Mouse (Mus musculus): ENCODE data around the gene E330009J07Rik. TPM values are rescaled to one million over a fixed set of nuclear protein-coding genes. Genes with fewer than 3 reads are reported as not detected.

The E330009J07Rik gene
- polyA plus RNA-seq (2014; fragmentation: Nextera tagmentation; extraction: Ambion mirVana) = 3.5 and 3.6 TPM in 2 replicates

- WGBS = under 1% methylated on average over 30 of the region's 38 CpGs
- H3K4me1 ChIP-seq (ENCODE audit: control insufficient read depth in 2 of 2, insufficient read depth in 2 of 2, low read length in 2 of 2) = 0 out of 4 replicates have a peak, but pooled peaks cover 0 to 2% of the 10 kb centered on the region in 2 experiments
- no peaks in the 10 kb centered on the region for H3K36me3 ChIP-seq (ENCODE audit: control insufficient read depth, insufficient read depth, low read length)
- H3K9ac ChIP-seq (ENCODE audit: low read length) = peak within 1 kb of the TSS; percentile 79
- H3K27me3 ChIP-seq (ENCODE audit: control insufficient read depth, insufficient read depth, low read length) = peaks cover 20% of the 10 kb centered on the region; the same call in 1 of the 2 replicates
- no peak within 1 kb of the TSS for H3K27ac ChIP-seq (replicated peaks in 1 of 2; ENCODE audit: control insufficient read depth in 1 of 2, insufficient read depth in 1 of 2, low read depth in 2 of 2, low read length in 2 of 2)
- peak within 1 kb of the TSS; percentile 95 for H3K4me2 ChIP-seq (ENCODE audit: low read length)
- peak; percentile 88 for ATAC-seq (ENCODE audit: insufficient number of reproducible peaks, insufficient read depth, low FRiP score, low read depth)
- no peaks in the 10 kb centered on the region for H3K9me3 ChIP-seq (ENCODE audit: control insufficient read depth, low read length)
- H3K4me3 ChIP-seq (ENCODE audit: control insufficient read depth in 1 of 2, insufficient read depth in 1 of 2, low read depth in 1 of 2, low read length in 2 of 2) = peak within 1 kb of the TSS; percentile 55 to 77
These were observed at the start of gene E330009J07Rik for GRCm38 (mm10) chr6:40436047-40436483. Gene E330009J07Rik, minus strand, starts transcription at chr6:40436135.

DNA sequence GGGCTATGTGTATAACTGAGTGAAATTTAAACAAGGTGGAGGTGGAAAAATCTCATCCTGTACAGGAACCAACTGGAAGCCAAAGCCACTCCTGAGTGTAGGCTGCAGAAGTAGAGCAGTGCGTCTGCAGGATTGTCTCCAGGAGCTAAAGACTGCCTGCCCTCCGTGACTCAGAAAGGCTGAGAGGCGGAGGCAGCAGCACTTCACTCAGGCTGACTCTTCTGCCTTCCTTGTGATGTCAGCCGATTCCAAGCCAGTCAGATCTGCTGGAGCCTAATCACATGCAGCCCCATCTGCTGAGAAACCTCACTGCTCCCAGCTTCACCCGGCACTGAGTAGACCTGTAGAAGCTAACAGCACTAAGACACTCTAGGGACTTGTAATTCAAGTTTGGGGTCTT, 46.4 kb upstream of the E330009J07Rik start:
- Histone ChIP-seq H3K27me3 (ENCODE audit: control insufficient read depth, insufficient read depth, low read length) (no peaks in the 10 kb centered on the region), H3K9me3 (ENCODE audit: control insufficient read depth, low read length) (no peaks in the 10 kb centered on the region), H3K27ac (replicated peaks in 1 of 2; ENCODE audit: control insufficient read depth in 1 of 2, insufficient read depth in 1 of 2, low read depth in 2 of 2, low read length in 2 of 2) (no peak overlapping the region), H3K9ac (ENCODE audit: low read length) (no peak overlapping the region), H3K4me3 (ENCODE audit: control insufficient read depth in 1 of 2, insufficient read depth in 1 of 2, low read depth in 1 of 2, low read length in 2 of 2) (no peak overlapping the region), H3K36me3 (ENCODE audit: control insufficient read depth, insufficient read depth, low read length) (peaks cover 73% of the 10 kb centered on the region), H3K4me2 (ENCODE audit: low read length) (no peak overlapping the region), H3K4me1 (ENCODE audit: control insufficient read depth in 2 of 2, insufficient read depth in 2 of 2, low read length in 2 of 2) (no peaks in the 10 kb centered on the region)
- WGBS = 90% methylated on average over 5 of the region's 5 CpGs
- ATAC-seq (ENCODE audit: insufficient number of reproducible peaks, insufficient read depth, low FRiP score, low read depth) = no peak

GRCm38 (mm10) chr6:40479705-40480104, 43.8 kb upstream of the E330009J07Rik start:
- 77% methylated on average over 1 of the region's 1 CpGs for WGBS
- H3K9ac ChIP-seq (ENCODE audit: low read length) = no peak overlapping the region
- H3K27ac ChIP-seq (replicated peaks in 1 of 2; ENCODE audit: control insufficient read depth in 1 of 2, insufficient read depth in 1 of 2, low read depth in 2 of 2, low read length in 2 of 2) = no peak overlapping the region
- no peaks in the 10 kb centered on the region for H3K4me1 ChIP-seq (ENCODE audit: control insufficient read depth in 2 of 2, insufficient read depth in 2 of 2, low read length in 2 of 2)
- H3K27me3 ChIP-seq (ENCODE audit: control insufficient read depth, insufficient read depth, low read length) = no peaks in the 10 kb centered on the region
- H3K4me3 ChIP-seq (ENCODE audit: control insufficient read depth in 1 of 2, insufficient read depth in 1 of 2, low read depth in 1 of 2, low read length in 2 of 2) = no peak overlapping the region
- no peak overlapping the region for H3K4me2 ChIP-seq (ENCODE audit: low read length)
- ATAC-seq (ENCODE audit: insufficient number of reproducible peaks, insufficient read depth, low FRiP score, low read depth) = no peak
- no peaks in the 10 kb centered on the region for H3K9me3 ChIP-seq (ENCODE audit: control insufficient read depth, low read length)
- H3K36me3 ChIP-seq (ENCODE audit: control insufficient read depth, insufficient read depth, low read length) = peaks cover 85% of the 10 kb centered on the region

GRCm38 (mm10) chr6:40476132-40476531, 40.2 kb upstream of the E330009J07Rik start:
- Histone ChIP-seq H3K9me3 (ENCODE audit: control insufficient read depth, low read length) (no peaks in the 10 kb centered on the region), H3K4me2 (ENCODE audit: low read length) (no peak overlapping the region), H3K27me3 (ENCODE audit: control insufficient read depth, insufficient read depth, low read length) (no peaks in the 10 kb centered on the region), H3K9ac (ENCODE audit: low read length) (no peak overlapping the region), H3K27ac (replicated peaks in 1 of 2; ENCODE audit: control insufficient read depth in 1 of 2, insufficient read depth in 1 of 2, low read depth in 2 of 2, low read length in 2 of 2) (no peak overlapping the region), H3K36me3 (ENCODE audit: control insufficient read depth, insufficient read depth, low read length) (peaks cover 66% of the 10 kb centered on the region), H3K4me1 (ENCODE audit: control insufficient read depth in 2 of 2, insufficient read depth in 2 of 2, low read length in 2 of 2) (peaks cover 2 to 4% of the 10 kb centered on the region in 2 experiments), H3K4me3 (ENCODE audit: control insufficient read depth in 1 of 2, insufficient read depth in 1 of 2, low read depth in 1 of 2, low read length in 2 of 2) (no peak overlapping the region)
- 88% methylated on average over 4 of the region's 4 CpGs for WGBS
- ATAC-seq (ENCODE audit: insufficient number of reproducible peaks, insufficient read depth, low FRiP score, low read depth) = no peak

DNA sequence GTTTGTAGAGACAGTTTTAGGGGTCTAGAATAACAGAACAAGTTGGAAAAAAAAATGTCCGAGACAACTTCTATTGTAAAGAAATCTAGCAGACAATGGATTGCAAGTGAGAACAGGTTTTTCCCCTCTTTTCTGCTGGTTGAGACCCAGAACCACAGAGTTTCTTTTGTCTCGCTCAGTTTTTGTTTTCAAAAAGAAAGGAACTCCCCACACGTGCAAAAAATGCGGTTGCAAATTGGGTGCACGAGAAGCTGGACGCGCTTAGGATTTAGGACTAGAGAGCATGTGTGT, 35.7 kb upstream of the E330009J07Rik start:
- Histone ChIP-seq H3K4me3 (ENCODE audit: control insufficient read depth in 1 of 2, insufficient read depth in 1 of 2, low read depth in 1 of 2, low read length in 2 of 2) (peak overlapping the region; percentile 75 to 90), H3K36me3 (ENCODE audit: control insufficient read depth, insufficient read depth, low read length) (peaks cover 34% of the 10 kb centered on the region), H3K4me1 (ENCODE audit: control insufficient read depth in 2 of 2, insufficient read depth in 2 of 2, low read length in 2 of 2) (peaks cover 2 to 4% of the 10 kb centered on the region in 2 experiments), H3K9me3 (ENCODE audit: control insufficient read depth, low read length) (no peaks in the 10 kb centered on the region), H3K27ac (replicated peaks in 1 of 2; ENCODE audit: control insufficient read depth in 1 of 2, insufficient read depth in 1 of 2, low read depth in 2 of 2, low read length in 2 of 2) (peak overlapping the region; percentile 92 to 98), H3K4me2 (ENCODE audit: low read length) (peak overlapping the region; percentile 81), H3K27me3 (ENCODE audit: control insufficient read depth, insufficient read depth, low read length) (no peaks in the 10 kb centered on the region), H3K9ac (ENCODE audit: low read length) (peak overlapping the region; percentile 96)
- no peak for ATAC-seq (ENCODE audit: insufficient number of reproducible peaks, insufficient read depth, low FRiP score, low read depth)
- under 1% methylated on average over 7 of the region's 7 CpGs for WGBS

DNA sequence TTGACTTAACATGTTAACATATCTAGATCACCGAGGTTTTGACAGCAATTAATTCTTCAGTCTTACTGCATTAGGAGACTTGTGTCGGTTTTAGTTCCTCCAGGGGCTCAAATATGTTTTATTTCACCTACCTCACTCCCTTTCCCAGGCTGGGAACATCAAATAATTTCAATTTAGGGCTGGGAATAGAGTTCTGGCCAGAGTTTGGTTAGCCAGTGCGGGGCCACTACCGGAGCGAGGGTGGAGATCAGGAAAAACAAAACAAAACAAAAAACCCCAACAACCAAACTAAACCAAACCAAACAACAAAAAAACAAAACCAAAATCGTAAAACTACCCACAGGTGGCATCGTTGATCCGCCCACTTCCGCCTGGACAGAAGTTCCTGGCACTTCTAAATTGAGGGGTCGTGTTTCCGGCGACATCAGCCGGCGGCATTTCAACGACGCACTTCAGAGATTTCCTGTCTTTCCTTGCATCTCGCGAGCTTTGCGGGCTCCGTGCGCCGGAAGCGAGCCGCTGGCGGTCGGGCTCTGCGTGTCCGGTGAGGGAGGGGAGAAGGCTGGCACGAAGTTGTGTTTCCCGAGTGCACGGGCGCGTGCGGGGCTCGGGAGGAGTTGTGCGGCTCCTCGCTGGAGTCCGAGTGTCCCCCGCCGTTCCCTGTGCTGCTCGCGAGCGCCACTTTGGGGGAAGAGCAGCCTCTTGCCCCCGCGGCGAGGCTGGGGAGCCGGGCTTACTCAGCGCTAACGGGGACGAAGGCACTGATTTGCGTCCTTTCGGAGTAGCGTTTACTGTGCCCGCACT, 35.2 kb upstream of the E330009J07Rik start, which contains the start of gene Ssbp1:
TSS of gene Ssbp1 (plus strand) at position 437 of the 804 bp plus-strand sequence.
- WGBS = under 1% methylated on average over 54 of the region's 54 CpGs
- no peaks in the 10 kb centered on the region for H3K9me3 ChIP-seq (ENCODE audit: control insufficient read depth, low read length)
- peak within 1 kb of the TSS; percentile 96 for H3K9ac ChIP-seq (ENCODE audit: low read length)
- H3K27me3 ChIP-seq (ENCODE audit: control insufficient read depth, insufficient read depth, low read length) = no peaks in the 10 kb centered on the region
- ATAC-seq (ENCODE audit: insufficient number of reproducible peaks, insufficient read depth, low FRiP score, low read depth) = peak; percentile 94
- H3K36me3 ChIP-seq (ENCODE audit: control insufficient read depth, insufficient read depth, low read length) = peaks cover 30% of the 10 kb centered on the region
- peak within 1 kb of the TSS; percentile 92 to 98 for H3K27ac ChIP-seq (replicated peaks in 1 of 2; ENCODE audit: control insufficient read depth in 1 of 2, insufficient read depth in 1 of 2, low read depth in 2 of 2, low read length in 2 of 2)
- peak within 1 kb of the TSS; percentile 81 for H3K4me2 ChIP-seq (ENCODE audit: low read length)
- peaks cover 2 to 4% of the 10 kb centered on the region in 2 experiments for H3K4me1 ChIP-seq (ENCODE audit: control insufficient read depth in 2 of 2, insufficient read depth in 2 of 2, low read length in 2 of 2)
- peak within 1 kb of the TSS; percentile 75 to 90 for H3K4me3 ChIP-seq (ENCODE audit: control insufficient read depth in 1 of 2, insufficient read depth in 1 of 2, low read depth in 1 of 2, low read length in 2 of 2)

DNA sequence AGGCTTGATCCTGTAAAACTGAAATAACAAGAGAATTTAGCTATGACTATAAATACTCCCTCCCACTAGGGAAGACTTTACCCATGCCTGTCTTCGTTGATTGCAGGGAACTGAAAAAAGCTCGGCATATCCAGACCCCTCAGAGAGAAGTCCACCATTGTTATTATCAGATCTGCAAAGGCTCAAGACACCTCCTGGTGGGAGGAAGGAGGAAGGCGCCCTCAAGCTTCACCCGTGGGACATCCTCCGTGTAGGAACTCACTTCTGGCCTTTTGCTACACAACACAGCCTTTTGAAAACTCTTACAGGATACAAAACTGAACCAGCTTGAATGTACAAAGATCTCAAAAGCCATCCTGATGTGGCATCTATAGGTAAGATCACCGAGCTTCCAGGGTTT, 29.8 kb upstream of the E330009J07Rik start:
- H3K4me1 ChIP-seq (ENCODE audit: control insufficient read depth in 2 of 2, insufficient read depth in 2 of 2, low read length in 2 of 2) = no peaks in the 10 kb centered on the region
- H3K27ac ChIP-seq (replicated peaks in 1 of 2; ENCODE audit: control insufficient read depth in 1 of 2, insufficient read depth in 1 of 2, low read depth in 2 of 2, low read length in 2 of 2) = no peak overlapping the region
- H3K36me3 ChIP-seq (ENCODE audit: control insufficient read depth, insufficient read depth, low read length) = no peaks in the 10 kb centered on the region
- no peak overlapping the region for H3K4me2 ChIP-seq (ENCODE audit: low read length)
- no peaks in the 10 kb centered on the region for H3K9me3 ChIP-seq (ENCODE audit: control insufficient read depth, low read length)
- ATAC-seq (ENCODE audit: insufficient number of reproducible peaks, insufficient read depth, low FRiP score, low read depth) = no peak
- 41% methylated on average over 6 of the region's 6 CpGs for WGBS
- no peak overlapping the region for H3K9ac ChIP-seq (ENCODE audit: low read length)
- no peaks in the 10 kb centered on the region for H3K27me3 ChIP-seq (ENCODE audit: control insufficient read depth, insufficient read depth, low read length)
- H3K4me3 ChIP-seq (ENCODE audit: control insufficient read depth in 1 of 2, insufficient read depth in 1 of 2, low read depth in 1 of 2, low read length in 2 of 2) = no peak overlapping the region

All from heart, embryonic 14.5 days (tissue).